In the genomic region with DNA sequence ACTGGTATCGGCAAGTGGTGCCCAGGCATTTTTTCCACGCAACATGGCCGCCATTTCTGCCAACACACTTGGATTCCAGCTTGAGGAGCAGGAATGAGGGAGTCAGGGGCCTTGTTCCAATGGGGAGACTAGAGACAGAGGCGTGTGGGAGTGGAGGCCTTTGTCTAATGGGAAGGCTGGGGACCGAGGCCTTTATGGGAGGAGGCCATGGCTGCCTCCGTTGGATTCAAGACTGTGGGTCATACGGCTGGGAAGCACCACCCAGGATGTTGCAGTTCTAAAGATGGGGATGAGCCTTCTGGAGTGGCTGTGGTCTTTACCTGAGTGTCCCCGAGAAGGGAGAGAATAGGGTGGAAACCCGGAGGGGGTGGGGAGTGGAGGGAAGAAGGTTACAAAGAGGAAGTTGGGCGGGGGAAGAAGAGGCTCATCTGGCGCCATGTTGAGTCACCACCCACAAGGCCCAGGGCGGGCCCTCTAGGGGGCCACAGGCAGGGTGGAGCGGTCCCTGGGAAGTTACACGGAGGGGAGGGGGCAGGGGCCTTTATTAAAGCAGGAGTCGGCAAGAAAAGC, we compare ENCODE assay signal across 9 mouse cellular contexts. TPM values are rescaled to one million over a fixed set of nuclear protein-coding genes. Genes with fewer than 3 reads are reported as not detected.
DNase-seq lines count a peak whose midpoint lies in the region; ATAC-seq lines count a peak whose summit lies in the region.
"Had no signal": no experiment of that assay in that cellular context is flagged by ENCODE, and none has a peak within 500 bp of the region (broad histone marks: within the 10 kb centered on the region; RNA-seq: fewer than 3 reads in every experiment).

No protein-coding gene starts in this region.

- no peak for ATAC-seq in hindbrain, embryonic 14.5 days (ENCODE audit: low FRiP score)
- ATAC-seq in erythroid progenitor cell, adult 5-6 weeks (replicated peaks; ENCODE audit: low FRiP score, poor library complexity, severe bottlenecking) = peak; percentile 67
- ATAC-seq in liver, embryonic 16.5 days (ENCODE audit: low read depth) = peak; percentile 43
- ATAC-seq in neural tube, embryonic 15.5 days (ENCODE audit: low FRiP score) = no peak

- intact Hi-C loops in left cerebral cortex, postnatal 4 days (cut with DNase I) = no loop called here

- no peak overlapping the region for H3K9ac ChIP-seq in hindbrain, embryonic 14.5 days
- H3K9ac ChIP-seq in liver, embryonic 16.5 days (ENCODE audit: low read depth, low read length) = peak overlapping the region; percentile 89
- H3K9ac ChIP-seq in neural tube, embryonic 15.5 days (replicated peaks) = no peak overlapping the region

- no peak for DNase-seq in hindbrain, embryonic 10.5 days (ENCODE audit: low spot score)
- DNase-seq in hindbrain, embryonic 14.5 days (ENCODE audit: low spot score) = no peak
- DNase-seq in spleen, postnatal 4 days (ENCODE audit: low spot score in 2 of 2) = peak; percentile 80 to 88
- DNase-seq in left cerebral cortex, postnatal 4 days = no peak
- no peak for DNase-seq in right cerebral cortex, adult 2 months (ENCODE audit: low spot score in 2 of 2)

- WGBS in hindbrain, embryonic 10.5 days = 84% methylated on average over 15 of the region's 15 CpGs
- 90% methylated on average over 15 of the region's 15 CpGs for WGBS in hindbrain, embryonic 14.5 days
- 22% methylated on average over 15 of the region's 15 CpGs for WGBS in liver, embryonic 16.5 days (ENCODE audit: insufficient replicate concordance)
- WGBS in neural tube, embryonic 15.5 days = 88% methylated on average over 15 of the region's 15 CpGs

- no peak overlapping the region for H3K4me2 ChIP-seq in hindbrain, embryonic 14.5 days (replicated peaks)
- peak overlapping the region; percentile 80 for H3K4me2 ChIP-seq in liver, embryonic 16.5 days (ENCODE audit: low read depth, low read length)
- no peak overlapping the region for H3K4me2 ChIP-seq in neural tube, embryonic 15.5 days

- peaks cover 20% of the 10 kb centered on the region for H3K4me1 ChIP-seq in hindbrain, embryonic 10.5 days (replicated peaks)
- peaks cover 14% of the 10 kb centered on the region for H3K4me1 ChIP-seq in hindbrain, embryonic 14.5 days (replicated peaks; ENCODE audit: control insufficient read depth, insufficient read depth, low read length)
- peaks cover 48% of the 10 kb centered on the region for H3K4me1 ChIP-seq in liver, embryonic 16.5 days (ENCODE audit: control insufficient read depth, low read depth, low read length)
- peaks cover 15% of the 10 kb centered on the region for H3K4me1 ChIP-seq in neural tube, embryonic 15.5 days

- H3K9me3 ChIP-seq in hindbrain, embryonic 10.5 days = no peaks in the 10 kb centered on the region
- no peaks in the 10 kb centered on the region for H3K9me3 ChIP-seq in hindbrain, embryonic 14.5 days (ENCODE audit: control insufficient read depth, low read length)
- no peaks in the 10 kb centered on the region for H3K9me3 ChIP-seq in liver, embryonic 16.5 days (replicated peaks; ENCODE audit: control insufficient read depth, low read length)
- H3K9me3 ChIP-seq in neural tube, embryonic 15.5 days (replicated peaks) = no peaks in the 10 kb centered on the region

- H3K36me3 ChIP-seq in hindbrain, embryonic 10.5 days = no peaks in the 10 kb centered on the region
- no peaks in the 10 kb centered on the region for H3K36me3 ChIP-seq in hindbrain, embryonic 14.5 days (replicated peaks; ENCODE audit: control insufficient read depth, insufficient read depth)
- peaks cover 13% of the 10 kb centered on the region for H3K36me3 ChIP-seq in liver, embryonic 16.5 days (ENCODE audit: control insufficient read depth, insufficient read depth)
- H3K36me3 ChIP-seq in neural tube, embryonic 15.5 days = no peaks in the 10 kb centered on the region

- peak overlapping the region; percentile 37 for H3K4me3 ChIP-seq in hindbrain, embryonic 10.5 days
- H3K4me3 ChIP-seq in hindbrain, embryonic 14.5 days (replicated peaks; ENCODE audit: low read length) = no peak overlapping the region
- peak overlapping the region; percentile 75 for H3K4me3 ChIP-seq in liver, embryonic 16.5 days (ENCODE audit: low read depth, low read length)
- no peak overlapping the region for H3K4me3 ChIP-seq in neural tube, embryonic 15.5 days (replicated peaks)

- H3K27ac ChIP-seq in hindbrain, embryonic 10.5 days = no peak overlapping the region
- H3K27ac ChIP-seq in hindbrain, embryonic 14.5 days = no peak overlapping the region
- H3K27ac ChIP-seq in liver, embryonic 16.5 days (ENCODE audit: low read length) = peak overlapping the region; percentile 99
- no peak overlapping the region for H3K27ac ChIP-seq in neural tube, embryonic 15.5 days (replicated peaks)
- H3K27ac ChIP-seq: kidney, postnatal 0 days had no signal

- H3K27me3 ChIP-seq in hindbrain, embryonic 10.5 days (ENCODE audit: insufficient read depth, poor library complexity, severe bottlenecking) = peaks cover 20% of the 10 kb centered on the region
- H3K27me3 ChIP-seq in hindbrain, embryonic 14.5 days (ENCODE audit: control insufficient read depth, insufficient read depth, low read length) = no peaks in the 10 kb centered on the region
- H3K27me3 ChIP-seq in liver, embryonic 16.5 days (ENCODE audit: control insufficient read depth, insufficient read depth, low read depth, low read length) = peaks cover 11% of the 10 kb centered on the region
- no peaks in the 10 kb centered on the region for H3K27me3 ChIP-seq in neural tube, embryonic 15.5 days (replicated peaks)

RNA-seq across cellular contexts. Expression of a gene that starts 4.0 kb away (rescaled TPM):
- polyA plus RNA-seq in hindbrain, embryonic 10.5 days (2016; fragmentation: Nextera tagmentation; extraction: Ambion mirVana) = 7.8 and 10.5 TPM in 2 replicates
- polyA plus RNA-seq in hindbrain, embryonic 14.5 days (2014; fragmentation: Nextera tagmentation; extraction: Ambion mirVana) = 43.8 and 46.9 TPM in 2 replicates
- total RNA-seq in erythroid progenitor cell, adult 5-6 weeks (2015; ENCODE audit: low replicate concordance) = 6.7 and 8.6 TPM in 2 replicates
- 9.2 and 21.3 TPM in 2 replicates for total RNA-seq in erythroid progenitor cell, adult 5-6 weeks (2017; ENCODE audit: low replicate concordance)
- polyA plus RNA-seq in liver, embryonic 16.5 days (2015; fragmentation: Nextera tagmentation; extraction: Ambion mirVana) = 1.7 and 2.7 TPM in 2 replicates
- 100 to 1,000 TPM; 180 to 186 TPM for total RNA-seq in left cerebral cortex, postnatal 4 days (2021)
- 34.5 and 43.8 TPM in 2 replicates for polyA plus RNA-seq in neural tube, embryonic 15.5 days (2015; fragmentation: Nextera tagmentation; extraction: Ambion mirVana)

RNA-seq across cellular contexts. Expression of a gene that starts 19.0 kb away (rescaled TPM):
- polyA plus RNA-seq in hindbrain, embryonic 10.5 days (2016; fragmentation: Nextera tagmentation; extraction: Ambion mirVana) = 178 and 184 TPM in 2 replicates
- 137 and 152 TPM in 2 replicates for polyA plus RNA-seq in hindbrain, embryonic 14.5 days (2014; fragmentation: Nextera tagmentation; extraction: Ambion mirVana)
- total RNA-seq in erythroid progenitor cell, adult 5-6 weeks (2015; ENCODE audit: low replicate concordance) = 101 and 170 TPM in 2 replicates
- 27.0 and 66.5 TPM in 2 replicates for total RNA-seq in erythroid progenitor cell, adult 5-6 weeks (2017; ENCODE audit: low replicate concordance)
- 180 and 196 TPM in 2 replicates for polyA plus RNA-seq in liver, embryonic 16.5 days (2015; fragmentation: Nextera tagmentation; extraction: Ambion mirVana)
- 10 to 100 TPM; 53.8 to 54.4 TPM for total RNA-seq in left cerebral cortex, postnatal 4 days (2021)
- polyA plus RNA-seq in neural tube, embryonic 15.5 days (2015; fragmentation: Nextera tagmentation; extraction: Ambion mirVana) = 129 and 144 TPM in 2 replicates

RNA-seq across cellular contexts. Expression of a gene that starts 37.0 kb away (rescaled TPM):
- 2.8 and 5.0 TPM in 2 replicates for polyA plus RNA-seq in hindbrain, embryonic 10.5 days (2016; fragmentation: Nextera tagmentation; extraction: Ambion mirVana)
- 0.22 and 0.88 TPM in 2 replicates for polyA plus RNA-seq in hindbrain, embryonic 14.5 days (2014; fragmentation: Nextera tagmentation; extraction: Ambion mirVana)
- total RNA-seq in erythroid progenitor cell, adult 5-6 weeks (2015; ENCODE audit: low replicate concordance) = 946 and 1,145 TPM in 2 replicates
- total RNA-seq in erythroid progenitor cell, adult 5-6 weeks (2017; ENCODE audit: low replicate concordance) = 341 and 501 TPM in 2 replicates
- polyA plus RNA-seq in liver, embryonic 16.5 days (2015; fragmentation: Nextera tagmentation; extraction: Ambion mirVana) = 420 and 425 TPM in 2 replicates
- total RNA-seq in left cerebral cortex, postnatal 4 days (2021) = under 1 TPM in 1 of 2 experiments, not detected in 1; 0.32 TPM
- 0.51 and 2.5 TPM in 2 replicates for polyA plus RNA-seq in neural tube, embryonic 15.5 days (2015; fragmentation: Nextera tagmentation; extraction: Ambion mirVana)

Comparison
In these comparisons a context has a peak if more than half of its experiments do, and no peak if none do; other contexts are left out.
1. H3K4me3 ChIP-seq: peak in hindbrain, embryonic 10.5 days (single experiment) and liver, embryonic 16.5 days (single experiment); none in hindbrain, embryonic 14.5 days (single experiment) and neural tube, embryonic 15.5 days (single experiment).
2. DNase-seq: peak in spleen, postnatal 4 days (2 of 2); none in hindbrain, embryonic 10.5 days (single experiment), hindbrain, embryonic 14.5 days (single experiment), left cerebral cortex, postnatal 4 days (single experiment) and right cerebral cortex, adult 2 months (0 of 2).
3. ATAC-seq: peak in erythroid progenitor cell, adult 5-6 weeks (single experiment) and liver, embryonic 16.5 days (single experiment); none in hindbrain, embryonic 14.5 days (single experiment) and neural tube, embryonic 15.5 days (single experiment).
4. RNA of a gene that starts 37.0 kb away (polyA plus RNA-seq): 420 to 425 TPM in liver, embryonic 16.5 days; 2.8 to 5.0 TPM in hindbrain, embryonic 10.5 days, 0.22 to 0.88 TPM in hindbrain, embryonic 14.5 days and 0.51 to 2.5 TPM in neural tube, embryonic 15.5 days; every median in the first group is over 10 times any median in the second.